Mouse (Mus musculus) mouse embryonic stem cell (cell line): ENCODE measurements around the gene Nphs2.
"Not testable (repeated sequence)": the region's sequence is repeated elsewhere in the genome, so short reads cannot be mapped to it uniquely, and the experiment has no call there.

Experiments
- in situ Hi-C, 2 experiments: fragments of 300-500 bp; cut with MboI; formaldehyde crosslinking; loops; 1 replicate in 1 of 2; 3 replicates in 1 of 2; pipeline ENCODE4 v1.14.3; 2019 to 2020; ENCODE audit warnings: low sequenced_read_pairs in 2 of 2, low pct_unique_long_range_greater_than_20kb in 1 of 2, mixed read lengths in 1 of 2; ENCODE audit not compliant: unreplicated experiment in 1 of 2

Nphs2 gene

DNA sequence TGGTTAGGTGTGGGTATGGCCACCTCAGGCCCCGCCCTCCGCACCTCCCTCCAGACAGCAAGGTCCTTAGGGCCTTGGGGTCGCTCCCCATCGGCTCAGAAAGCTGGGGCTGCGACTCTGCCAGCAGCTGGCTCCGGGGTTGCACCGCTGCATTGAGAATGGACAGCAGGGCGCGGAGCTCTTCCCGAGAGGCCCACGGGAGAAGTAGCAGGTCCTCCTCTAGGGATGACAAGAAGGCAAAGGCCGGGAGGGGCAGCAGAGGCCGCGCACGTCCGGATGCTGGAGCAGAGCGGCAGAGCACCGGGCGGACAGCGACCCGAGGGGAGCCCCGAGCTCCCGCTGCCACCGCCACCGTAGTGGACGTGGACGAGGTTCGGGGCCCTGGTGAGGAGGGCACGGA is at the start of gene Nphs2:
Gene Nphs2, plus strand, starts transcription at position 98 of the 400 bp plus-strand sequence.
- in situ Hi-C loops, result no loop called here

DNA sequence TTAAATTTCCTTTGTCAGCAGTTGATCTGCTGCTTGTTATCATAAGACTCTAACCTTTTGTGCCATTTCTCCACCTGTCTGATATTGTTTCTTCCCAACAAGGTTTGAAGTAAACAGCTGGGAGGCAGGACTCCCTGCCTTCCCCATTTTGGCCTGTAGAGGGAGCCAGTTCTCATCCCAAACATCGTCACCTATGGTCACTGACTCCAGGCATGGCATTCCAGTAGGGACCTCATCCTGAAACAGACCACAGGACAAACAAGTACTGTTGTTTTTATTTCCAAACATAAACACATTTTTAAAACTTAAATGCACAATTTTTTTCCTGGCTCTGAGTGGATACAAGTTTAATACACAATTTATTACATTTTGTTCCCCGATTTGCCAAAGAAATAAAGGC is 47.2 kb upstream of the Nphs2 start:
- in situ Hi-C loops, result no loop called here

DNA sequence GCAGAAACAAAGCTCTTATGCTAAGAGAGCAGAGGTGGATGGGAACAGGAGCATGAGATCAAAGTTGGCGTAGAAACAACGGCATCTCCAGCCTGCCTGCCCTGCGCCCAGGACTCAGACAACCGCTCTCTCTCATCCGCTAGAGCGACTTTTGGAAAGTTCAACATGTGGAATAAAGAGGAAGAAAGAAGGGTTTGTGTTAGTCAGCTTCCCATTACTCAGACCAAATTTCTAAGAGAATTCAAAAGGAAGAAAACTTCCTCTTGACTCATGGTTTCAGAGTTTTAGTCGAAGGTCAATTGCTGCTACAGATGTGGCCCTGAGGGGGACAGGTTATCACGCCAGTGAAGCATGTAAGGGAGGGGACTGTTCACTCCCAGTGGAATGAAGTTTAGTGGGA is 46.6 kb upstream of the Nphs2 start:
- in situ Hi-C loops, result no loop called here

DNA sequence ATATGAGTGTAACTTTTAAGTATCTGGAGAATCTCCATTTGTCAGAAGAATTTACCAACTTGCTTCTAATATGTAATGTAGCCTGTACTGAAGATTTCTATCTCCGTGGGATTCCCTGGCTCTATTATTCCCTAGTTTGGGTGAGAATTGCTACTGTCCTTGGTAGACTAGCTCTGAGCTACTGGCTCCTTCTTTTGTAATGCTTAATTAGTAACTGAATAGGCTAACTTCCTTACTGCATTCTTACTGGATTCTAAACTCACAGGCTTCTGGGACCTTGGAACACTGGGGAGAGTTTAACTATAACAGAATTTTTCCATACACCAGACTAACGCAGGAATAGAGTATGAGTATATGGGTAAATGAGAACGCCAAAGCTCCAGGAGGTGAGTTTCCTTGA is 42.0 kb upstream of the Nphs2 start:
- in situ Hi-C loops, result not testable (repeated sequence)

DNA sequence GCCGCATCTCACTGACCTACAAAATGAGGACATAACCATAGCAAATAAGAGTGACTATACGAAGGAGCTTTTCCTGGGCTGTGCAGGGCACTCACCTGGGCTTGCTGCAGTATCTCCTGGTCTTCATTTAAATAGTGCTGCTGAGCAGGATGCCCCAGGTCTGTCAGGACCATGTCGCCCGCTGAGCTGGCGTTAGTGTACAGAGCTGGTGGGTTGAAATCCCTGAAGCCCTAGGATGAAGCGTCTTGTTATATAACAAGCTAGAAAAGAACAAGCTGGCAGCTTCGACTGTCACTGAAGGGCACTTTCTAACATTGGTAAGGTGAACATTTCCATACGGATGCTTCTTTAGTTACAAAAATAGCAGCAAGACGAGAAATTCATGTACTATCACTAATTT is 40.1 kb upstream of the Nphs2 start:
- in situ Hi-C loops, result no loop called here

DNA sequence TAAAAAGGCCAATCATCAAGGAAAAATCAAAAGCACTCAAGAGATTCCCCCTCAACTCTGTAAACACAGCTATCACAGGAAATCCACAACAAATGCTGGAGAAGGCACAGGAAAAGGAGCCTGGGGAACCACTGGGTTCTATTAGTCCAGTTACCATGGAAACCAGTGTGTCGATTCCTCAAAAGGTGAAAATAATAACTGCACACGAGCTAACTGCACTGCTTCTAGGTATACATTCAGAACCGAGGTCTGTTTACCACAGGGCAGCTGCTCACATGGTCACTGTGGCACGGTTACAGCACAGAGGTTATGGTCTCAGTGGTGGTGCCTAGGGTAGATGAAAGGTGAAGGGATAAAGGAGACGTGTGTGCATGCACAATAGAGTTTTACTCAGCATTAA is 38.9 kb upstream of the Nphs2 start:
- in situ Hi-C loops, result no loop called here

DNA sequence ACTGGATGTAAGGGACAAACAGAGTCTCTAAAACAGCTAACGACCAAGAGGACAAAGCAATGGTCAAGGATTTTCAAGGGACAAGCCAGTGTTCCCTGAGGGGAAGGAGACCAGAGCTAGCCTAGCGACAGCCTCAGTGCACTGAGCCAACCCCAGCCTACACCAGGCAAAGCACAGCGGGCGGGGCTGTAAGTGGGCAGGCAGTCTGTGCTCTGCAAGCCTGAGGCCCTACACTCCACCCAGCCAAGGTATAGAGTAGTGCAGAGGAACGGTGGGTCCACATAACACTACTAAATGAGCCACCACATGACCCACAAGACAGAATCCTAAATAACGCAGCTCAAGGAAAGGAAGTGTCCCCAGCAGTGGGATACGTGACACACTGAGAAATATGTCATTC is 36.9 kb upstream of the Nphs2 start:
- in situ Hi-C loops, result no loop called here

DNA sequence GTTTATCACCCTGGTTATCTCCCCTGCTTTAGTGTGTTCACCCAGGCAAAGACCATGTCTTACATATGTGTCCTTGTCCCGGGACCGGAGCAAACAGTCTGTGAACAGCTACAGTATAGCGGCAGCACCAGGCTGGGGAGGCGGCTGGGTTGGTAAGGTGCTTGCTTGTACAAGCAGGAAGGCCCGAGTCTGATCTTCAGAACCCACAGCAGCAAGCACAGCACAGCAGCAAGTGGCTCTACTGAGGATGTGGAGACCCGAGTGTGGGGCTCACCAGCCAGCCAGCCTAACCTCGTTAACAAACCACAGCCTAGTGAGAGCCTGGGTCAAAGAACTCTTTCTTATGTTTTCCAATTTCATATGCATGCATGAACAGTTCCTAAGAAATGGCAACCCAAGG is 30.4 kb upstream of the Nphs2 start:
- in situ Hi-C loops, result no loop called here

DNA sequence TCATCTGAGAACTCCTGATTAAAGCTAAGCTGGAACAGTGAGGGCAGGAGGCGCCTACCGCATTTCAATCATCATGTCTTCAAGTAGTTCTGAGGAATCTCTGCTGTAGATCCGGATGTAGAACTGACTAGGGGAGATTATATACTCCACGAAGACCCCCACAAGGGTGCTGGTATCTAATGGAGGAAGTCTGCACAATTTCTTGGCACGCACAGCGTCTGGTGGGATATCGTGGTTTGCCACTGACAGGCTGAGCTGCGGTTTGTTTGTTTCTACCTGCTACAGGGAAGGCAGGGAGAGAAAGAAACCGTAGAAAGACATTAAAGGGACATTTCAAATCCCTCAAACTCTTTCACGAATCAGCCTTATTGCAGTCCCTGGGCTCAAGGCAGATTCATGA is 26.3 kb upstream of the Nphs2 start:
- in situ Hi-C loops, result no loop called here

DNA sequence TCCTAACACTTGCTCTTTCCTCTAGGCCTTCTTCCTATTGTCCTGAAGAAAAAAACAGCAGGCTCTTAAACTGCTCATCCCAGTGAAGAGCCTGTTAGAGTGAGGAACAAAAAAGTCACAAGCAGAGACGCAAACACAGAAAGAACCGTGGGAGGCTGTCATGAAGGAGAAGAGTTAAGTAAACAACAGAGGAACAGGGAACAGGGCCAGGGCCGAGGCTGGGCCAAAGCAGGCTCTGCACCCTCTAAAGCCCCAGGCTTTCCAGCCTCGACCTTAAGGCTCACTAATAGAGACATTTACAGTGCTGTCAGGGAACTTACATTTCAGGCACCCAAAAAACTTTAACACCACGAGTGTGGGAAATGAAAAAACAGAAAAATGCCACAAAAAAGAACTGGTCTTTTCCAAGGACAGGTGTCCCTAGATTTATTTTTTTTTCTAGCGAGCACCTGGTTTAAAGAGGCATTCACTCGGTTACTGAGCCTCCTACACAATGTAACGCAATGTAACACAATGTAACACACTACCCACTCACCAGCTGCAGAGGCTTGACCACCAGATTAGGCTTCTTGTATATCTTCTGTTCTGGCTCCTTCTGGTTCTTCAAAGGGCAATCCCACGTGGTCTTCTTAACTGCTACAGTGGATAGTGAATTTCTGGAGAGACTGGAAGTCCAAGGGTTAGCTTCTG is 25.5 kb upstream of the Nphs2 start:
- in situ Hi-C loops, result no loop called here

DNA sequence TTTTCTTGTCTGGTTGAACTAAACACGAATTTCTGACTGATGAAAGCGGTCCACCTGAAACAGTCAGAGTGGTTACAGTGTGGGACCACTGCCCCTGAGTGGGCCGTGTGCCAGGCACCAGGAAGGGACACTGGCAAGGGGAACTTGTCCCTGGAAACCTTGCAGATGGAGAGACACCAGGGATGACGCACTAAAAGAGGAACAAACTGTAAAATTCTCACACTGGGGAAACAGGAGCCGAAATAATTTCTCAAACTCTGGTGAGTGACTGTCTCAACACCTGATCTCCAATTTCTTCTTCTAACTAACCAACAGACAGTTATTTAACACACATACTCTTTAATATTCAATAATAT is 25.0 kb upstream of the Nphs2 start:
- in situ Hi-C loops, result no loop called here

DNA sequence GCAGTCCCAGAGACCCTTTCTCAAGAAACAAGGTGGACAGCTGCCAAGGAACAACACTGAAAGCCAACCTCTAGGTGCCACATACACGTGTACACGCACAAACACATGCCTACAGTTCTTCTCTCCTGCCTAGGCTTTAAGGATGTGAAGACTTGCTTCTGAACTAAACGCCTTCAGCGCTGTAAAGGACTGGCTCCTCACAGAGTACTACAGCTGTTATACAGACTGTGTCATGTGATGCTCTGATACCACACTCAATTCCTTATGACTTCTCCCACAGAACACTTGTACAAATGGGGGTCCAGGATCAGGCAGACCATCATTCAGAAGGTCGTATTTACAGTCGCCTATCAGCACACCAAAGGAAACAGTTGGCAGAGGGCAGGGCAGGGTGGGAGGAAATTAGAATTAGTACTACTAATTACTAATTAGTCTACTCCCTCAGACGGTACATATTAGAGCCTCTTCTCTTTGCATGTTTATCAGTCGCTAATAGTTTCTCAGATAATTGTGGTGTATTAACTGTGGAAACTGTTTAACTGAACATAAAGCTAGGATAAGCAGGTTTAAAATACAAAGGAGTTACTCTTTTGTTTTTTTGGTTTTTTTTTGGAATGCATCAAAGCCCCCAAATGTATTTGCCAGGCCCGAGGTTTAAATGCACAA is 21.8 kb upstream of the Nphs2 start:
- in situ Hi-C loops, result no loop called here

DNA sequence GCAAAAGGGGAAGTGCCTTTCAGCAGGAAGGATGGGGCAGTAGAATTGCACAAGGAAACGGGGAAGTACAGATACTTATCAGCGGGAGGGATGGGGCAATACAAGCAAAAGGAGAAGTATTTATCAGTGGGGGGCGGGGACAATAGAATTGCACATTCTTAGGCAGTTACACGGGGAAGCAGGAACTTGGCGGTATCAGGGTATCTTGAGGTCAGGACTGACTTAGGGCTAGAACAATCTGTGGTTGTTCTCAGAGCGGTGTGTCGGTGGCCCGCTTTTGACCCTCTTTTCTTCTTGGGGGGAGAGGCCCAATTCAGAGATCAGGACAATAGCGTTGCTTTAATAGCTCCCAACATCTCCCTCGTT is 21.3 kb upstream of the Nphs2 start:
- in situ Hi-C loops, result not testable (repeated sequence)

DNA sequence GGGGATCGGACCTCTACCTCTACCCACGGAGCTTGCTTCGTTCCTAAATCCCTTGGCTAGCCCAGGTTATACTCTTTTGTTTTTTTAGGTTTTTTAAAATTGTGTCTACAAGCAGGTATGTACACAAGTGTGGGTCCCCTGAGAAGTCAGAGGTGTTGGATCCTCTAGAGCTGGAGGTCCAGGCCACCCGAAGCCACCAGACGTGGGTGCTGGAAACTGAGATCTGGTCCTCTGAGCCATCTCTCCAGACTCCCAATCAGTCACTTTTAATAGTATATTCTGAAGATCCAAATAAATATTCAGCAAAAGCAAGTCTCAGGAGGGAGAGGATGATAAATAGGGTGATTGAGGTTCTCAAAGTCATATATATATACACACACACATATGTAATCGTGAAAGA is 20.5 kb upstream of the Nphs2 start:
- in situ Hi-C loops, result no loop called here

DNA sequence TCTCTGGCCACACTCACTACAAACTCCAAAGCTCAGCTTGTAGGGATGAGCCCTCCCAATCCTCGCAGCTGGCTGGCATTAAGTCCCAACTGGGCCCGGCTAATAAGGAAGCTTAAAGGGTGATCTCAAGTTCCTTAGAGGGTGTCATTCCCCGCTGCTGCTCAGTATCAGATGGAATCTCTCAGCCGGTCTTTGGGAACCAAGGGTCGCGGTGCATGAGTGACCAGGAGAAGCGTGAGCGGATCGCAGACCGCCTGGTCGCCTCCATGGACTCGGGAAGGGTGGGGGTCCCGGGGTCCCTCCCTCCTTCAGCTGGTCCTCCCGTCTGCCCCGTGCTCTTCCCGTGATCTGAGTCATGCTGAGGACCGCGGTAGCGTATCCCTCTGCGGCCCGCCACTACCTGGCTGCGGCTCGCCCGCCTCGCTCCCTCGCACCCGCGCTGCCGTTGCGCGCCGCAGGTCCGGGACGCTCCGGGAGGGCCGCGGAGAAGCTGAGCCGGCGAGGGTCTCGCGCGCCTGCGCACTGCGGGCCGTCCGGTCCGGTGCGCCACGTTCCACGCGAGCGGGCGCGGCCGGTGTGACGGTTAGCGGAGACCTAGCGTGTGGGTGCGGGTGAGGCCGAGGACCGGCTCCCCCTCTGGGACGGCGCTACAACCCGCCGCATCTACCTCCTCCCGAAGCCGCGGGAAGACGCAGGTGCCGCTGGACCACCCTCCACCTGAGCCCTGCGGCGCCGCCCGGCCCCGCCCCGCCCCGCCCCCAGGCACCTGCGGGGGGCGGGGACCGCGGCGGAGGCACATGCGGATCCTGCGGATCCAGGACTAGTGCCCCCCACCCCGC is 7.4 kb upstream of the Nphs2 start, which contains the start of gene Tdrd5:
Gene Tdrd5, minus strand, starts transcription at position 754 of the 839 bp plus-strand sequence.
- in situ Hi-C loops, result no loop called here

DNA sequence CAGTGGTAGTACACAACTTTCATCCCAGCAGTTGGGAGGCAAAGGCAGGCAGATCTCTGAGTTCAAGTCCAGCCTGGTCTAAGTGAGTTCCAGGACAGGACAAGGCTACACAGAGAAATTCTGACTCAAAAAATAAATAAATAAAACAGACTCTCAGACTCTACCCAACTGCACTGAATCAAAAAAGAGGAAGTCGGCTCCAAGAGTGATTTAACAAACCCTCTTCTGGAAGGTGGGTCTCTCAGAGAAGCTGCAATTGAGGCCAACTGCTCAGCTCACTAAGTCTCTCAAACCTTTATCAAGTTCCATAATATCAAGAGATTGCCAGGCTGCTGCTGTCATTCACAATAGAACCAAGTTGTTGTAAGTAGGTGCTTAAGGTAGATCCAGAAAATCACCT is 1.9 kb upstream of the Nphs2 start:
- in situ Hi-C loops, result no loop called here

DNA sequence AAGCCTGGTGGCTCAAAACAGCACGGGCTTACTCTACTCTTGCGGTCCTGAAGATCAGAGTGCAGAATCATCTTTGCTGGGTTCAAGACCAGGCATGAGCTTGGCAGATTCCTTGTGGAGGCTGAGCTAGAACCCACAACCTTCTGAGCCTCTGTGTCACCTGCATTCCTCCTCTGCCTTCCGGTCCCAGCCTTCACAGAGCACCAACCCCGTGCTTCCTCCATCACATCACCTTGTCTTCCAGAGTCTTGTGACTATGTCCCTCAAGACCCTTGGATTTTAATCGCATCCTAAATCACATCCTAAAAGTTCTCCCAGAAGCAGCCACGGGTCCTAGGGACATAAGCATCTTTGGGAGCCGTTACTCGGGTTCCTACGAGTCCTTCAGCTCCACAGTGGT is 12.6 kb downstream of the Nphs2 start:
- in situ Hi-C loops, result no loop called here

DNA sequence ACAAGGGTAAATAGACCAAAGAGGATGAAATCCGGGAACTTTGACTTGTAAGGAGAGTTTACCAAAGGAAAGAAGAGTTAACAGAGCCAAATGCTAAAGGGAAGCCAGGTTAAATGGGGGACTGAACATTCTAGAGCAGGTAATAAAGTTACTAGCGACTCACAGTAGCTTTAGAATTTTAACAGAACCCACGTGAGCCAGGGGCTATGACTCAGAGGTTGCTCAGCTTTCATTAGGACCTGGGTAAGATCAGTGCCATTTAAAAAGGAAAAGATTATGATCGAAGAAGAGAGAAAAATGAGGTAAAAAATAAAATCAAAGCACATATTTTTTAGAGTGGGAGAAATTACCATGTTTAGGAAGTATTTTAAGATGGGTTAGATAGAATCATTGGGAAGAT is 30.3 kb downstream of the Nphs2 start:
- in situ Hi-C loops, result no loop called here

DNA sequence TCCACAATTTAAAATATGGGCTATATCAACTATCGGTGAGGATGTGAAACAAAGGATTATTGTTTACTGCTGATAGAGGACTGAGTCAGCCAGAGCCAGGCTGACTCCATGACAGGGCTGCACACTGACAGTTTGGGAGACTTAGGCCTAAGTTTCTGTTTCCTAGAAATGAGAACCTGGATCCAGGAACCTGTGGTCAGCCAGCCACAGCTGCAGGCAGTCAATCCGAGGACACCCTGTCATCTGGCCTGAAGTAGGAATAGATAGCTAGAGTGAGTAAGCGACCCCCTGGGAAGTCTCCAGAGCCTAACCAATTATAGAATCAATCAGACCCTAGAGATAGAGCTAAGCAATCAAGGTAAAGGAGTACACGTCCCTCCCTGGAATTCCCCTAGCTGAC is 33.9 kb downstream of the Nphs2 start:
- in situ Hi-C loops, result no loop called here

DNA sequence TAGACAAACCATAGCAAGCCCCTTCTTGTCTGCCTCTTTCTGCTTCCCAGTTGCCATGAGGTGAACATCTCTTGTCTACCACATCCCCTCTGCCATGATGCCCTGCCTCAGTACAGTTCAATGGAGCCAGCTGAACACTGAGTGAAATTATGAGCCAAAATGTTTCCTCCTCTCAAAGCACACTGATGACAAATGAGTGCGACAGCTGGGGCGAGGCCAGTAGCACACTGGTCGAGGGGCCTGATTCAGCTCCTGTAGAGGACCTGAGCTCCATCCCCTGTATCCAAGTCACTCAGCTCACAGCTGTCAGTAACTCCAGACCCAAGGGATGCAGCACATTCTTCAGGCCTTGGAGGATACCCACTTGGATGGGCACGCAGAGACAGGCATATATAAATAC is 35.1 kb downstream of the Nphs2 start:
- in situ Hi-C loops, result no loop called here
